Mouse (Mus musculus) kidney, embryonic 16.5 days (tissue): ENCODE measurements around the gene Ell. TPM values are rescaled to one million over a fixed set of nuclear protein-coding genes. Genes with fewer than 3 reads are reported as not detected.
A peak's percentile ranks its signal among the peaks of the same experiment; 100 is the strongest.

Source experiments
- ATAC-seq: fragments of 200-750 bp; cut with Nextera tagmentation; 2 replicates; pipeline ENCODE4 v1.8.0; 2017; ENCODE audit warnings: moderate TSS enrichment; ENCODE audit not compliant: low FRiP score, low TSS enrichment
- H3K27ac ChIP-seq: fragments of 300-500 bp; sonication (generic); 2 replicates; pipeline ENCODE4 v1.5.1; 2014; ENCODE audit warnings: low read length
- H3K27me3 ChIP-seq: fragments of 300-500 bp; sonication (generic); 2 replicates; pipeline ENCODE4 v1.6.1; 2014; ENCODE audit warnings: low read length, control low read depth, mixed read lengths; ENCODE audit not compliant: insufficient read depth
- H3K36me3 ChIP-seq: fragments of 300-500 bp; sonication (generic); 2 replicates; pipeline ENCODE4 v1.6.1; 2014; ENCODE audit warnings: low read length, control low read depth, mixed read lengths; ENCODE audit not compliant: insufficient read depth
- H3K4me1 ChIP-seq: fragments of 300-500 bp; sonication (generic); 2 replicates; pipeline ENCODE4 v1.6.1; 2014; ENCODE audit warnings: low read length, control low read depth, mixed read lengths; ENCODE audit not compliant: insufficient read depth
- H3K4me2 ChIP-seq: fragments of 300-500 bp; sonication (generic); replicated peaks from 2 replicates; pipeline ENCODE4 v1.6.1; 2014; ENCODE audit warnings: low read depth, low read length
- H3K4me3 ChIP-seq: fragments of 300-500 bp; sonication (generic); 2 replicates; pipeline ENCODE4 v1.5.1; 2014; ENCODE audit warnings: mild to moderate bottlenecking, low read length
- H3K9ac ChIP-seq: fragments of 300-500 bp; sonication (generic); replicated peaks from 2 replicates; pipeline ENCODE4 v1.6.1; 2014; ENCODE audit warnings: low read length
- H3K9me3 ChIP-seq: fragments of 300-500 bp; sonication (generic); 2 replicates; pipeline ENCODE4 v1.6.1; 2016; ENCODE audit warnings: low read length, control low read depth
- WGBS: fragments of 180-500 bp; shearing (Covaris S2); extraction: QIAGEN DNeasy Blood & Tissue Kit; methylation state at CpG from one replicate; pipeline ENCODE4 v1.1.7; 2014; 5-methylcytosine and 5-hydroxymethylcytosine counted together
- polyA plus RNA-seq: library from polyadenylated mRNA; unstranded; fragments of >200 nt; fragmentation: Nextera tagmentation; extraction: Ambion mirVana; gene quantifications from 2 replicates; pipeline ENCODE4 v1.2.1, GENCODE M21; 2015

Ell gene
- polyA plus RNA-seq, 1 experiment from 2014 or later = 24.1 TPM

DNA sequence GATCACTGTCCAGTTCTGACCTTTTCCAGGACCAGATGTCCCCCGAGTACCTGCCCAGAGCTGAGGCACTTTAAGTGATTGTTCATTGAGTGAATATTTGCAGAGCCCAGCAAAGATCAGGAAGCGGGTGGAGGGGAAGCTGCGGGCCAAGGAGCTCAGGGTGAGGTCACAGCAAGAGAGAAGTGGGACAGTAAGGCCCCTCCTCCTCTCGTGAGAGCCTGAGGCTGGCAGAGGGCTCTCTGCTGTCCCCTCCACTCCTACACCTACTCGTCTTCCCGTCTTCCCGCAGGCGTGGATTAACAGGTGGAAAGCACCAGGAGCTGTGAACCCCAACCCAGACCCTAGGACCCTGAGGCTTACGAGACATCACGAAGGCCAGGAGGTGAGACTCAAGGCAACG is 77.4 kb downstream of the Ell start:
- no peak overlapping the region for H3K27ac ChIP-seq
- ATAC-seq = no peak
- 46% methylated on average over 11 of the region's 11 CpGs for WGBS
- no peak overlapping the region for H3K4me2 ChIP-seq
- H3K4me3 ChIP-seq = no peak overlapping the region
- no peaks in the 10 kb centered on the region for H3K36me3 ChIP-seq
- H3K27me3 ChIP-seq = 0 out of 2 replicates have a peak, but pooled peaks cover 7% of the 10 kb centered on the region
- no peaks in the 10 kb centered on the region for H3K9me3 ChIP-seq
- H3K9ac ChIP-seq = no peak overlapping the region
- H3K4me1 ChIP-seq = peaks cover 8% of the 10 kb centered on the region; the same call in 1 of the 2 replicates

DNA sequence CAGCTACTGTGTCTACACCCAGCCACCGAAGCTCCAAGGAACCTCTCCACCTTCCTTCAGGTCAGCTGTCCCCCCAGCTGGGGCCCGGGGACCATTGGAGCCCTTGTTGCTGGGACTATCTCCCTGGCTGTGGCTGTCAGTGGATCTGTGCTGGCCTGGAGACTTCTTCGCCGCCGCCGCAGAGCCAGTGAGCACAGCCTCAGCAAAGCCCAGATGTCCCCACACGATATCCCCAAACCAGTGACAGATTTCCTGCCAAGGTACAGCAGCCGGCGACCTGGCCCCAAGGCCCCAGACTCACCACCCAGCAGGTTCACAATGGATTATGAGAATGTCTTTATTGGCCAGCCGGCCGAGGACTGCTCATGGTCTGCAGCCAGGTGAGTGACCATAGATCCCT is 78.7 kb downstream of the Ell start:
- H3K4me1 ChIP-seq = peaks cover 6% of the 10 kb centered on the region; the same call in 1 of the 2 replicates
- WGBS = 84% methylated on average over 11 of the region's 11 CpGs
- H3K4me3 ChIP-seq = no peak overlapping the region
- no peak overlapping the region for H3K9ac ChIP-seq
- H3K4me2 ChIP-seq = no peak overlapping the region
- H3K27ac ChIP-seq = no peak overlapping the region
- ATAC-seq = no peak
- 0 out of 2 replicates have a peak, but pooled peaks cover 9% of the 10 kb centered on the region for H3K27me3 ChIP-seq
- no peaks in the 10 kb centered on the region for H3K36me3 ChIP-seq
- no peaks in the 10 kb centered on the region for H3K9me3 ChIP-seq

GRCm38 (mm10) chr8:70618888-70619334 is 79.7 kb downstream of the Ell start:
- 0 out of 2 replicates have a peak, but pooled peaks cover 9% of the 10 kb centered on the region for H3K27me3 ChIP-seq
- H3K9ac ChIP-seq = no peak overlapping the region
- whole genome bisulfite sequencing = 33% methylated on average over 9 of the region's 9 CpGs
- H3K9me3 ChIP-seq = no peaks in the 10 kb centered on the region
- H3K27ac ChIP-seq = no peak overlapping the region
- peaks cover 6% of the 10 kb centered on the region; the same call in 1 of the 2 replicates for H3K4me1 ChIP-seq
- no peaks in the 10 kb centered on the region for H3K36me3 ChIP-seq
- H3K4me3 ChIP-seq = no peak overlapping the region
- no peak overlapping the region for H3K4me2 ChIP-seq
- peak; percentile 60 for ATAC-seq

DNA sequence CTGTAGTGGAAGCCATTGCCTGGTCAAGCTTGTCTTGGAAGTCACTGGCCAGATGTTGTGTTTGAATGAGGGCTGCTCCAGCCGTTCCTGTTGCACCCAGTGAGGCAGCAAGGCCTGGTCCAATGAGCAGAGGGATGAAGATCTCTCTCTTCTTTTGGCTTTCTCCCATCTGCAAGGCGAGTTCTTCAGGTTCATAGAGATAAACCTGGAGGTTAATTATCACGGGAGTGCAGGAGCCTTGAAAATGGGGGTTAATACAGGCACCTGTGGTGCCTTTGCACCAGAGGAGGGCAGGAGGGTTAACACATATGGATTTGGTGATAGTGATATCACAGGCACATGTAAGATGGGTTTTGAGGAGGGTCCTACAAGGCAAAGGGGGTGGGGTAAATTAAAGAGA is 83.0 kb downstream of the Ell start:
- no peak for ATAC-seq
- no peak overlapping the region for H3K4me3 ChIP-seq
- 64% methylated on average over 3 of the region's 3 CpGs for WGBS

DNA sequence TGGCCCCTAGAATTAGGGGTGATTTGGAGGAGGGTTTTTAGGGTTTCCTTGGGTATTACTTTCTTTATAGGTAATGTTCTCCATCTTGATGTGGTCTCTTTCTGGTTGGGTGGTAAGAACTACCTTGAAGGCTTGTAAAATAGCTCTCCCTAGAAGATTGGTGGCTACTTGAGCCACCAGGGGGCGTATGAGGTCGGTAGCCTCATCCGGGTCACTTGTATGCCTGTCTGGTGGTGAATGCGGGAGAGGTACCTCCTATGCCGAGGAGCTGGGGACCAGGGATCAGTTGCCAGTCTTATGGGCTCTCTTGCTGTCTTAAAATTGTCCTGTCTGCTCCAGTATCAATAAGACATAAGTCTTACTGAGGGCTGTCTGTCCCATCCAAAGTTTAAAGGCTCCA is 85.8 kb downstream of the Ell start:
- H3K27me3 ChIP-seq = 0 out of 2 replicates have a peak, but pooled peaks cover 9% of the 10 kb centered on the region
- H3K9me3 ChIP-seq = no peaks in the 10 kb centered on the region; the same call in 1 of the 2 replicates
- H3K4me2 ChIP-seq = no peak overlapping the region; the same call in 1 of the 2 replicates
- H3K4me1 ChIP-seq = peaks cover 12% of the 10 kb centered on the region
- ATAC-seq = no peak
- no peak overlapping the region for H3K9ac ChIP-seq
- no peak overlapping the region for H3K4me3 ChIP-seq
- WGBS = 13% methylated on average over 5 of the region's 5 CpGs
- no peak overlapping the region for H3K27ac ChIP-seq
- H3K36me3 ChIP-seq = no peaks in the 10 kb centered on the region

More for the DNA sequence above, 83.0 kb downstream of the Ell start:
- Histone ChIP-seq H3K4me2 (no peak overlapping the region), H3K27ac (no peak overlapping the region), H3K9me3 (no peaks in the 10 kb centered on the region; the same call in 1 of the 2 replicates), H3K27me3 (0 out of 2 replicates have a peak, but pooled peaks cover 9% of the 10 kb centered on the region), H3K36me3 (no peaks in the 10 kb centered on the region), H3K4me1 (peaks cover 11% of the 10 kb centered on the region; the same call in 1 of the 2 replicates), H3K9ac (no peak overlapping the region)

DNA sequence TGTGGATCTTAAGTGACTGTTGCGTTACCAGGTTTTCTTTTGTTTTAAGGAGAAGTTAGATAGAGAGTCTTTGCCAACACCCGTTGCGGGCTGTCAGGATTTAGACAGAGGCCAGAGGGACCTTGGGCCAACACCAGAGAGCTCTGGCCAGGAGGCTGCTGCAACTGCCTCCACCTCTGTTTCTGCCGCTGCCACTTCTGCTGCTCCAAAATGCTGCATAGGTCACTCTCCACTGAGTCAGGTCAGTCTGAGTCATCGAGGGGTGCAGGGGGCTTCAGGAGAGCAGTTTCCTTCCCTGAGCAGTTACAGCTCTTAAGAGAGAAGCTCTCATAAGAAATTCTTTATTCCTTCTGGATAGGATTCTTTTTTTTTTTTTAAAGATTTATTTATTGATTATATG is 87.8 kb downstream of the Ell start:
- Histone ChIP-seq H3K4me1 (peaks cover 31% of the 10 kb centered on the region), H3K27ac (no peak overlapping the region), H3K27me3 (no peaks in the 10 kb centered on the region), H3K9ac (no peak overlapping the region), H3K4me3 (no peak overlapping the region), H3K9me3 (no peaks in the 10 kb centered on the region; the same call in 1 of the 2 replicates), H3K4me2 (no peak overlapping the region), H3K36me3 (no peaks in the 10 kb centered on the region)
- ATAC-seq = no peak
- WGBS = 84% methylated on average over 5 of the region's 5 CpGs

DNA sequence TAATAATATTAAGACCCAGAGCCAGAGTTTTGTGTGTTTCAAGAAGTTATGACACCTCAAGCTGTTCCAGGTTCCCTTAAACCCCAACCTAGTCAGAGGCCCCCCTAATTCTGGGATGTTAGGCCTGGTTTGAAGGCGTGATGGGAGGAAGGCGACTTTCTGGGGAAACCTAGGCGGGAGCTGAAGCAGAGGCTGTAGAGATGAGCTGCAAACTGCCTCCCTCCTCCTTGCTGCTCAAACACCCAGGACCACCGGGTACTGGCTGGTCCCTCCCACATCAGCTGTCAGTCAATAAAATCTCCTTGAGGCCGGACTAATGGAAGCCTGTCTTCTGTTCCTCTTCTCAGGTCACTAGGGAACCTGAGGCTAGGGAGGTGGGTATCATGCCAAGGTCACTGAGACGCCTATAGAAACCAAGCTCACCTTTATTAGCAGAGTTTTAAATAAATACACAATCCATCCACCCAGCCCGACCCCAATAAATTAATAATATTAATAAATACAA is 89.8 kb downstream of the Ell start:
- Histone ChIP-seq H3K9ac (peak overlapping the region; percentile 72), H3K4me1 (peaks cover 38% of the 10 kb centered on the region), H3K4me2 (peak overlapping the region; percentile 70), H3K9me3 (no peaks in the 10 kb centered on the region; the same call in 1 of the 2 replicates), H3K4me3 (peak overlapping the region; percentile 60), H3K36me3 (no peaks in the 10 kb centered on the region), H3K27me3 (no peaks in the 10 kb centered on the region), H3K27ac (peak overlapping the region; percentile 34; the same call in 1 of the 2 replicates)
- 56% methylated on average over 7 of the region's 7 CpGs for WGBS
- no peak for ATAC-seq

GRCm38 (mm10) chr8:70629574-70630531 is 90.6 kb downstream of the Ell start:
- WGBS = 1% methylated on average over 60 of the region's 60 CpGs
- no peaks in the 10 kb centered on the region for H3K36me3 ChIP-seq
- H3K27me3 ChIP-seq = no peaks in the 10 kb centered on the region
- H3K4me2 ChIP-seq = peak overlapping the region; percentile 70
- H3K9ac ChIP-seq = peak overlapping the region; percentile 72
- H3K4me3 ChIP-seq = peak overlapping the region; percentile 60
- peak overlapping the region; percentile 34 for H3K27ac ChIP-seq
- peaks cover 46% of the 10 kb centered on the region for H3K4me1 ChIP-seq
- H3K9me3 ChIP-seq = no peaks in the 10 kb centered on the region; the same call in 1 of the 2 replicates
- ATAC-seq = peak; percentile 89

DNA sequence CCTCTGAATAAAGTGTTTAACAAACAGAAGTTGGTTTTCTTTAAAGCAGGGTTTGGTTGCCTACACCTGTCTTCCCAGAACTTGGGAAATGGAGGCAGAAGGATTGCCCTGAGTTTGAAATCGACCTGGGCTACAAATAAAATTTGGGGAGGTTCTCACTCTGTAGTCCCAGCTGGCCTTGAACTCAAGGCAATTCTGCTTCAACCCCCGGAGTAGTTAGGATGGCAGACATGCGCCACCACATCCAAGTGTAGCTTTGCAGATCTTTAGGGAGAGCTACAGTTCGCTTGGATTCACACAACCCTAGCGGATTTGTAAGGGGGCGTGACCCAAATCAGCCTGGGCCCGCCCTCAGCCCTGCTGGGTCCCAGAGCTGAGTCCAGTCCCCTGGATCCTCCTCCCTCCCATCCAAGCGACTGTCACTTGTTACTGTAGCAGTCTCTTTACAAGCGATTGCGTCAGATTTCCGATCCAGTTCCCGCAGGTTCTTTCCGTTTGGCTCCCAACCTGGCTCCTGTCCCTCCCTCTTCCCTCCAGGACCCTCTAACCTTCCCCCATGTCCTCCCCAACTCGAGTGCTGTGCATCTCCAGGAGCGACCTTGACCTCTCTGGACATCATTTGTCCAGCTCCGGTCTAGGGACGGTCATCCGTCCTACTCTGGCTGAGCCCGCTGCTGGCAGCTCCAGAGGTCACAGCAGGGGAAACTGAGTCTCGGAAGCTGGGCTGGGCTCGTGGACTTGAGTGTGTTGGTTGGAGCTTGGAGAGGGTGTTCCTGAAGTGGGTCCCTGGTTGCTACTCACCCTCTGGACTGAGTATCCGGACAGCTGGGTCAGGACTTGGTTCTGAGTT is 91.5 kb downstream of the Ell start:
- whole genome bisulfite sequencing = 13% methylated on average over 22 of the region's 22 CpGs
- Histone ChIP-seq H3K36me3 (no peaks in the 10 kb centered on the region), H3K9ac (0 out of 2 replicates have a peak overlapping the region, but pooled peaks have one; percentile 1), H3K4me3 (peak overlapping the region; percentile 60; the same call in 1 of the 2 replicates), H3K4me1 (peaks cover 49% of the 10 kb centered on the region), H3K4me2 (peak overlapping the region; percentile 70), H3K27me3 (no peaks in the 10 kb centered on the region), H3K9me3 (no peaks in the 10 kb centered on the region), H3K27ac (peak overlapping the region; percentile 1; the same call in 1 of the 2 replicates)
- ATAC-seq = peak; percentile 60; the same call in 1 of the 2 replicates
